26 mouse cellular contexts compared by ENCODE assay signal in genomic region chr3:39937719-39938278, GRCm38 (mm10).
DNase-seq lines count a peak whose midpoint lies in the region; ATAC-seq and TF ChIP-seq lines count a peak whose summit lies in the region.
"Had no signal": no experiment of that assay in that cellular context is flagged by ENCODE, and none has a peak within 500 bp of the region (broad histone marks: within the 10 kb centered on the region; RNA-seq: fewer than 3 reads in every experiment).

No protein-coding gene starts in this region.

- POLR2A ChIA-PET in Patski (lab: Charles Lee): interaction anchor here (0.9 kb wide), 1 partner anchor 15 kb away, joined by 3 read pairs; no protein-coding TSS in a partner anchor

- TF ChIP-seq POLR2A in kidney, adult 2 months (IDR thresholded peaks at IDR 0.05; ENCODE audit: low read depth, low read length): no peak

- 72% methylated on average over 3 of the region's 3 CpGs for WGBS in kidney, adult 2 months

- H3K27me3 ChIP-seq in kidney, adult 2 months (replicated peaks; ENCODE audit: control insufficient read depth, insufficient read depth, low read length): no peaks in the 10 kb centered on the region
- H3K27me3 ChIP-seq in Patski: no peaks in the 10 kb centered on the region
- H3K27me3 ChIP-seq: embryonic facial prominence, embryonic 12.5 days; forebrain, embryonic 12.5 days; forebrain, embryonic 15.5 days; heart, embryonic 12.5 days; heart, embryonic 15.5 days; hindbrain, embryonic 13.5 days; intestine, embryonic 15.5 days had no signal

- DNase-seq in gastrocnemius, adult 18-20 months (ENCODE audit: low spot score): peak; percentile 37
- DNase-seq in gastrocnemius, postnatal 36 days: no peak
- peak; percentile 4 for DNase-seq in kidney, adult 2 months
- no peak for DNase-seq in kidney, adult 11 months
- DNase-seq in Patski (ENCODE audit: low read depth, low spot score): peak; percentile 96
- DNase-seq in cerebellum, adult 18-20 months: no peak
- DNase-seq: adrenal gland, postnatal 10 days; cerebellum, adult 11-12 months; cerebellum, adult 9-10 months; cerebellum, postnatal 14 days; gastrocnemius, postnatal 10 days; heart, adult 2 months; heart, postnatal 10 days; heart, postnatal 36 days; kidney, adult 18-20 months had no signal

- TF ChIP-seq CTCF in kidney, adult 2 months (conservative IDR thresholded peaks at IDR 0.05; ENCODE audit: insufficient read depth, insufficient read length, low read depth, low read length): no peak
- TF ChIP-seq CTCF in Patski (IDR thresholded peaks at IDR 0.05): no peak

- no peak overlapping the region for H3K4me3 ChIP-seq in kidney, adult 2 months (ENCODE audit: insufficient read depth, low read depth, low read length)
- H3K4me3 ChIP-seq: embryonic facial prominence, embryonic 12.5 days; erythroblast, embryonic 14.5 days; forebrain, embryonic 12.5 days; forebrain, embryonic 15.5 days; heart, adult 2 months; heart, embryonic 12.5 days; heart, embryonic 15.5 days; hindbrain, embryonic 10.5 days; hindbrain, embryonic 13.5 days; intestine, embryonic 15.5 days had no signal

- peak; percentile 98 for ATAC-seq in Patski
- ATAC-seq: CD4-positive, CD25-positive, alpha-beta regulatory T cell, adult 4 months; forebrain, embryonic 15.5 days; hindbrain, embryonic 16.5 days; intestine, embryonic 15.5 days had no signal

- no peaks in the 10 kb centered on the region for H3K36me3 ChIP-seq in kidney, adult 2 months (ENCODE audit: control insufficient read depth, insufficient read depth, low read length)
- H3K36me3 ChIP-seq: embryonic facial prominence, embryonic 12.5 days; forebrain, embryonic 12.5 days; forebrain, embryonic 15.5 days; heart, embryonic 12.5 days; heart, embryonic 15.5 days; hindbrain, embryonic 10.5 days; hindbrain, embryonic 13.5 days; intestine, embryonic 15.5 days had no signal

- CTCF ChIA-PET in Patski (lab: Charles Lee): interaction anchor here (0.7 to 2.3 kb wide), 6 partner anchors 9 to 56 kb away, joined by 3 to 12 read pairs (median 4); no protein-coding TSS in a partner anchor

- H3K27ac ChIP-seq in kidney, adult 2 months (ENCODE audit: insufficient read depth, low read depth, low read length): no peak overlapping the region
- H3K27ac ChIP-seq: embryonic facial prominence, embryonic 12.5 days; forebrain, embryonic 12.5 days; forebrain, embryonic 15.5 days; heart, adult 2 months; heart, embryonic 15.5 days; hindbrain, embryonic 10.5 days; hindbrain, embryonic 13.5 days; intestine, embryonic 15.5 days had no signal

- no peaks in the 10 kb centered on the region for H3K4me1 ChIP-seq in kidney, adult 2 months (ENCODE audit: control insufficient read depth, insufficient read depth, low read length)
- H3K4me1 ChIP-seq: embryonic facial prominence, embryonic 12.5 days; forebrain, embryonic 12.5 days; forebrain, embryonic 15.5 days; heart, embryonic 15.5 days; hindbrain, embryonic 10.5 days; hindbrain, embryonic 13.5 days; intestine, embryonic 15.5 days had no signal

- intact Hi-C loops in gastrocnemius, postnatal 36 days (cut with DNase I): no loop called here

- in situ Hi-C loops in Patski (cut with MboI; ENCODE audit: low pct_unique_long_range_greater_than_20kb): no loop called here

Comparison
In these comparisons a context has a peak if more than half of its experiments do, and no peak if none do; other contexts are left out.
1. DNase-seq: peak in gastrocnemius, adult 18-20 months (single experiment), kidney, adult 2 months (single experiment) and Patski (single experiment); none in gastrocnemius, postnatal 36 days (0 of 2), kidney, adult 11 months (single experiment) and cerebellum, adult 18-20 months (0 of 2).